Mouse (Mus musculus) CD8-positive naive resting alpha-beta T cell, adult 2 months (primary cell): Measurements from ENCODE around the gene Ccl2.

Source experiments
- DNase-seq, 2 experiments: peaks; one replicate each; pipeline ENCODE4 v3.0.0; 2022; ENCODE audit warnings: low read depth in 2 of 2, low spot score in 2 of 2

Ccl2 gene

DNA sequence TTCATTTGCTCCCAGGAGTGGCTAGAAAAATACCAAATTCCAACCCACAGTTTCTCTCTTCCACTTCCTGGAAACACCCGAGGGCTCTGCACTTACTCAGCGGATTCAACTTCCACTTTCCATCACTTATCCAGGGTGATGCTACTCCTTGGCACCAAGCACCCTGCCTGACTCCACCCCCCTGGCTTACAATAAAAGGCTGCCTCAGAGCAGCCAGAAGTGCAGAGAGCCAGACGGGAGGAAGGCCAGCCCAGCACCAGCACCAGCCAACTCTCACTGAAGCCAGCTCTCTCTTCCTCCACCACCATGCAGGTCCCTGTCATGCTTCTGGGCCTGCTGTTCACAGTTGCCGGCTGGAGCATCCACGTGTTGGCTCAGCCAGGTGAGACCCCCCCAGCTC, at the start of gene Ccl2:
TSS of gene Ccl2 (plus strand) at position 216 of the 400 bp plus-strand sequence.
- DNase-seq: no peak

DNA sequence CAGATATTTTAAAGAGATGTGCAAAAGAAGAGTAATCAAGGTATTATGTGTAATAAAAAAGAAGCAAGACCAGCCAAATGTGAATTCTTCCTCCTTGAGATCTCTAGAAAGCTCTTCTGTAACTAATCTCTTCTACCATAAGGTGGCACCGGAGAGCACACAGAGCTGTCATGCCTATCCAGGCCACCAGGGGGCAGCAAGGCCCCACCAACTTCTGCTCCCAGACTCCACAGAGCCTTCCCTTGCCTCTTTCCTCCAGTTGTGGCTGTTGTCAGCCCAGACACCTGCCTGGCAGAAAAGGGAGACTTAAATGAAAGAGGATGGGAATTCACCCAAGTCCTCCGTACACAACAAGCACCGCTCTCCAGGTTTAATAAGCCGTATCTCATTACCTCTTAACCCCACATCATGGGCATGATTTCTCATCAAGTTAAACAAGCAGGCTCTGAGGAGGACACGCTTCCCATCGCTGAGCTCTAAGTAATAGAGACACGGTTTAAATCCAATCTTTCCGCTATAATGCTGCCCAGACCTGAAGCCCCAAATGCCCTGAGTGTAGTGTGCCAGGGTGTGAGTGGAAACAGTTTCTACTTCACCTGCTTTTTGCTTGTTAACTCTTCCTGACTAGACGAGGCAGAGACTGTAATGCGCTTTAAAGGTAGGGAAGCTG, 39.1 kb upstream of the Ccl2 start:
- DNase-seq: peak; percentile 29 to 32

- DNase-seq: no peak
These were observed 38.3 kb upstream of the Ccl2 start for GRCm38 (mm10) chr11:81997085-81997484.

DNA sequence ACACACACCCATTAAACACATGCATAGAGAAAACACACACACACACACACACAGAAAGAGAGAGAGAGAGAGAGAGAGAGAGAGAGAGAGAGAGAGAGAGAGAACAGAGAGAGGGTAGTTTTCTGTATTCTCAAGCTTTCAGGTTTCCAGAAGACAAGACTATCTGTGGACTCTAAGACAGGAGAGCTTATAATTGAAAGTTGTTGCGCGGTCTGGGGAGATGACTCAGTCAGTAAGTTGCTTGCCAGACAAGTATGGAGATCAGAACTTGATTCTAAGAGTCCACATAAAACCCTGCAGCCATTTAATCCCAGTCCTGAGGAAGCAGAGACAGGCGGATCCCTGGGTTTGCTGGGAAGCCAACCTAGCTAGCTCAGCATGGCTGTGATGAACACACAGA, 36.7 kb upstream of the Ccl2 start:
- no peak for DNase-seq

- no peak for DNase-seq
These were observed 35.9 kb upstream of the Ccl2 start for GRCm38 (mm10) chr11:81999469-81999868.

DNA sequence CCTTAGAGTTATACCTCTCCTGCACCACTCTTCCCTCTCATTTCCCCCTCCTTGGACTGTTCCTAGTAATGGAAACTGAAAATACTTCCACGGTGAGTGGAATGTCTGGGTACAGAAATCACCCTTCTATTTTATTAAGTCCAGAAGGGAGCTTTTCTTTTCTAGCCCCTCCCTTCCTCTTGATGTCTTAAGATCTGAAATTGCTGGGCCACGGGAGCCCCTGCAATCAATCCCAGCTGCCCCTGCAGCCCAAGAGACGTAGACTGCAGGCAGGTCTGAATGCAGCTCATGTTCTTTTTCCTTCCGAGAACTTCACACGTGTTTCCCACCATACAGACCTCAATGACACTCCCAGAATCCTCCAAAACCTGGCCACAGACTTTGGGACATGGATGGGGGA, 34.8 kb upstream of the Ccl2 start:
- DNase-seq: no peak

- no peak for DNase-seq
These were observed 30.6 kb upstream of the Ccl2 start for GRCm38 (mm10) chr11:82004810-82005209.

- no peak for DNase-seq
These were observed 28.5 kb upstream of the Ccl2 start for GRCm38 (mm10) chr11:82006796-82007423.

DNA sequence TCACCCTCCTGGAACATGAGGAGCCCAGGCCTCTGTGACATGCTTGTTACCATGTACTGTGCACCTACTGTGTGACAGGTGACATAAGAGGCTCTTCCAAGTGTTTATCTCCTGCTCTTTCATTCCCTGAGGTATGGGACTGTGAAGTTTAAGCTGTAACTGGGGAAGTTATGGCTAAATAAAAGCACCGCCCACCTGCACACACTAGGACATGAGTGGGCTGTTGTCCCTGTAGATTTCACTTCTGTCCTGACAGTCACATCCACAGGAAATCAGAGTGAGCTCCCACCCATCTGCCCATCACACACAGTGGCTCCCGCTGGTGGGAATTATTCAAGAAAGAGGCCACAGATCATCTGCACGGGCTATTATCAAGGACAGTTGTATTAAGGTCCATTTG, 25.3 kb upstream of the Ccl2 start:
- no peak for DNase-seq

DNA sequence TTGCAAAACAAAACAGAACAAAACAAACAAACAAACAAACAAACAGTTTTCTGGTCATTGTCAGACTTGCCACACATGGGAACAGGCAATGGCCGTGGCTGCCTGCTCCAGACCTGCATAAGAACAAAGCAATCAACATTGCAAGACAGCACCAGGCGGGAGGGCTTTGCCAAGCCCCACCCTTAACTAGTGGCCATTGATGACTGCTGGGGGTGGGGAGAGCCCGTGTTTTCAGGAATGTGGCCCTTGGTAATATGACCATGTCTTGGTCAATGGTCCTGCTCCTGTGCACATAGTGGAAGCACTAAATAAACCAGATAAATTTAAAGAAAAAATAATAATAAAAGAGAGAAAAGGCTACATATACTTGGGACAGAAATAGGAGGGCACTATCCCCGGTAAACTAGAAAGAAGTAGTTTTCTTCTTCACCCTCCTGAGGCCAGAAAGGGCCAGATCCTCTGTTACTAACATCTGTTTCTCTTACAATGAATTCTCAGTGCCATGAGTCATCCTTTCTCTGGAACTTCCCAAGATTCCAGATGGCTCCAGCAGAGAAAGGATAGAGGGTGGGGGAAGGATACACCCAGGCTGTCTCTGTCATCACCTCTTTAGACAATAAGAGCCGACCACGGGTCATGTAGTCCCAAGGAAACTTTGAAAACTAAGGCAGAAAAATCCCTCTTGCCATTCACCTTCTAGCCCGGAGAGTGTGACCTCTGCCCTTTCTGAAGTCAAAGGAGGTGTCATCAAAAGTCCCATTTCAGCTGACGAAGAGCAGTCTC, 23.8 kb upstream of the Ccl2 start:
- DNase-seq: no peak

DNA sequence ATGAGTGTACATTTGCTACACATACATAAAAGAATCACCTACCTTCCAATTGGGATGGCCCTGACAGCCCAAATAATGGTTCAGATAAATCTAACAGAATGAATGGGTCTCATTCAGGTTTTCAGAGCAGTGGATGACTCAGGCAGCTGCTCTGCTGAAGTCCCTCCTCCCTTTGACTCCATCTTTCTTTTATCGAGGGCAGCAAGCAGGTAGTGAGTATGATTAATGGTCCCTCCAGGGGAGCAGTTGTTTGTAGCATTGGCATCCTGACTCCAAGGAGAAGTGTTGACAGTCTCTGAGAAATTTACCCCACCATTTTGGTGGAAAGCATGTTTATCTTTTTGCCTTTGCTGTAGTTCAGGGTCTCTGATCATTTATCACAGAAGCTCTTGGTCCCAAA, 21.6 kb upstream of the Ccl2 start:
- DNase-seq: no peak

- no peak for DNase-seq
These were observed 20.3 kb upstream of the Ccl2 start for GRCm38 (mm10) chr11:82015066-82015465.

DNA sequence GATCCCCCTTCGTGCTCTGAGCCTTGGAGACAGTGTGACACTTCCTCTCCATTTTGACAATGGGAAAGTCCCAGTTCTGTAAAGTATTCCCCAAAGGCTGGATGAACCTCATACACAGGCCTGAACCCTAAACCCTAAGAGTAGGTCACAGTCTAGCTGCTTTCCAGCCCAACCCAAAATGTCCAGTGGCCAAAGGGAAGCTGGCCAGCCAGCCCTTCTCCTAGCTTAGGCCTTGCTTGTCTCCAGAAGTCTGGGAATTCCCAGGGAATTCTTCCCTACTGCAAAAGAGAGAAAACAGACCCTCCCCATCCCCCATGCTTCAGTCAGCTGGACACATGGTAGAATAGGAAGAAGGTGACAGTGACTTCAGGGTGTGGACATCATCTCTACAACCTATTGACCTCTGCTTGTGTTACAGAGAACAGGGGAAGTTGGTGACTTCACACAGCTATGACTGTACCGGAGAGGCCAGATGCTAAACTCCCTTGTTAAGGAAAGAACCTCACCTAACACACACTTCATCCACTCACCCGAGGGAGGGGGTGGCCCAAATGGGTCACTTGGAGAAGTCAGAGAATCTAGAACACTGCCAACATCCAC, 19.1 kb upstream of the Ccl2 start:
- DNase-seq: no peak

DNA sequence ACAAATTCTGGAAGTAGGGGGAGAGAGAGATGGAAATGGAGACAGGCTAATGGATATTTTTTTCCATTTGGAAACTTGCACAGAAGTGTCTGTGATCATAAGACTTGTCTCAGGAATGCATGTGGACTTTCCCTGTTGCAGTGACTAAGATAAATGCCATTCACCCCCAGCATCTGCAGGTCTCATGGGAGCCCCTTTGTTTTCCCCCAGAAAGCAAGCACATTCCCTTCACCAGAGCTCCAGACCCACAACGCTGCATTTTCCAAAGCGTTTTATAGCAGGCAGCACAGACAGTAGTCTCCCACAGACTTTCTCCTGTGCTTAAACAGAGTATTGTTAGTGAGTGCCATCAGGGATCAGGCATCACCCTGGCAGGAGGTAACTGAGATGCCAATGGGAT, 16.0 kb upstream of the Ccl2 start:
- no peak for DNase-seq

- no peak for DNase-seq
These were observed 15.6 kb upstream of the Ccl2 start for GRCm38 (mm10) chr11:82019793-82020192.

- DNase-seq: no peak
These were observed 14.0 kb upstream of the Ccl2 start for GRCm38 (mm10) chr11:82021406-82021805.

- no peak for DNase-seq
These were observed 12.8 kb upstream of the Ccl2 start for GRCm38 (mm10) chr11:82022504-82023056.

DNA sequence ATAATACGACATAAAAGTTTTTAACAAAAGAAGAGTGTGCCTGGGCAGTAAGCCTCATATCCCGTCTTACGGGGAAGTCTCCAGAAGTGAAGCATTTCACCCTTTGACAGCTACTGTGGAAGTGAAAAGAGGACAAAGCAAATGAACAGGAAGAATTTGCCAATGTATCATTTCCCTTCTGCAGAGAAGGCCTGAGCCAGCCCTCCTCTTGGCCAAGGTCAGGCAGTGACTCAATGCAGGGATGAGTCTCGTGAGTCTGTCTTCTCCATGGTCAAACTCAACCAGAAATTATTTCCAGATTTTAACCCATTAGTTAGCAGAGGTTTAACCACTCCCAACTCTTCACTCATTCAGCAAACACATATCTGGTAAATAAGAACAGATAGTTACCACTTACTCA, 11.6 kb upstream of the Ccl2 start:
- no peak for DNase-seq

GRCm38 (mm10) chr11:82030171-82030570, 5.2 kb upstream of the Ccl2 start:
- DNase-seq: no peak

GRCm38 (mm10) chr11:82032136-82032535, 3.2 kb upstream of the Ccl2 start:
- no peak for DNase-seq

GRCm38 (mm10) chr11:82032678-82033344, 2.6 kb upstream of the Ccl2 start:
- no peak for DNase-seq
